Mouse (Mus musculus) liver, adult 2 months (tissue): ENCODE measurements around the gene Zfp385c. TPM values are rescaled to one million over a fixed set of nuclear protein-coding genes. Genes with fewer than 3 reads are reported as not detected.

Experiments
- DNase-seq: peaks from one replicate; pipeline ENCODE4 v3.0.0-alpha.2; 2011; ENCODE audit warnings: low read depth, low spot score; ENCODE audit errors: extremely low read depth
- H3K27ac ChIP-seq: fragments of 200-500 bp; replicated peaks from 2 replicates; pipeline ENCODE4 v1.5.1; 2012; ENCODE audit warnings: low read depth, mild to moderate bottlenecking, control low read depth, inconsistent platforms, low read length; ENCODE audit not compliant: insufficient read depth
- H3K27me3 ChIP-seq: fragments of 200-500 bp; 2 replicates; pipeline ENCODE4 v1.6.1; 2012; ENCODE audit warnings: mild to moderate bottlenecking, moderate library complexity, low read length, inconsistent platforms; ENCODE audit not compliant: control insufficient read depth, insufficient read depth
- H3K36me3 ChIP-seq: fragments of 200-500 bp; 2 replicates; pipeline ENCODE4 v1.6.1; 2012; ENCODE audit warnings: low read length, inconsistent platforms; ENCODE audit not compliant: control insufficient read depth, insufficient read depth
- H3K4me1 ChIP-seq: fragments of 200-500 bp; 2 replicates; pipeline ENCODE4 v1.6.1; 2011; ENCODE audit warnings: low read length; ENCODE audit not compliant: control insufficient read depth, insufficient read depth
- H3K4me3 ChIP-seq: fragments of 200-500 bp; 2 replicates; pipeline ENCODE4 v1.5.1; 2011; ENCODE audit warnings: low read depth, mild to moderate bottlenecking, control low read depth, low read length, moderate library complexity; ENCODE audit not compliant: insufficient read depth
- H3K79me2 ChIP-seq: fragments of 200-500 bp; 2 replicates; pipeline ENCODE4 v1.6.1; 2012; ENCODE audit warnings: inconsistent platforms, mild to moderate bottlenecking, low read length, moderate library complexity; ENCODE audit not compliant: control insufficient read depth, insufficient read depth
- H3K9ac ChIP-seq: fragments of 200-500 bp; 2 replicates; pipeline ENCODE4 v1.6.1; 2012; ENCODE audit warnings: low read depth, mild to moderate bottlenecking, control low read depth, inconsistent platforms, low read length
- CTCF ChIP-seq: fragments of 200-500 bp; IDR thresholded peaks from 2 replicates; pipeline ENCODE4 v1.5.1; 2011; ENCODE audit warnings: low read depth, low read length, control low read depth
- POLR2A ChIP-seq: fragments of 200-500 bp; IDR thresholded peaks from 2 replicates; pipeline ENCODE4 v1.6.1; 2011; ENCODE audit warnings: low read length, control low read depth; ENCODE audit not compliant: insufficient read depth; ENCODE audit errors: extremely low read depth
- WGBS: fragments of 180-500 bp; shearing (Covaris S2); methylation state at CpG from one replicate; pipeline ENCODE4 v1.1.7; 2018; 5-methylcytosine and 5-hydroxymethylcytosine counted together
- polyA plus RNA-seq: library from polyadenylated mRNA; depleted of rRNA; stranded (reverse); fragments of >200 nt; gene quantifications from 2 replicates; pipeline ENCODE4 v1.2.3, GENCODE M21; 2012
- total RNA-seq: library from RNA; depleted of rRNA; stranded (reverse); fragments of >200 nt; gene quantifications from 2 replicates; pipeline ENCODE4 v1.2.3, GENCODE M21; 2014

Gene Zfp385c
- total and polyA plus RNA-seq, 2 experiments: not detected

GRCm38 (mm10) chr11:100735954-100736745, 43.9 kb upstream of the Zfp385c start:
- H3K27ac ChIP-seq: peak overlapping the region; percentile 27
- H3K4me1 ChIP-seq: peaks cover 18% of the 10 kb centered on the region
- TF ChIP-seq POLR2A: no peak
- TF ChIP-seq CTCF: no peak
- no peak for DNase-seq
- H3K79me2 ChIP-seq: peaks cover 57% of the 10 kb centered on the region
- 40% methylated on average over 14 of the region's 14 CpGs for WGBS
- peak overlapping the region; percentile 19 for H3K9ac ChIP-seq
- peak overlapping the region; percentile 17; the same call in 1 of the 2 replicates for H3K4me3 ChIP-seq
- H3K27me3 ChIP-seq: no peaks in the 10 kb centered on the region
- H3K36me3 ChIP-seq: peaks cover 2% of the 10 kb centered on the region; the same call in 1 of the 2 replicates

GRCm38 (mm10) chr11:100735134-100735865, 43.0 kb upstream of the Zfp385c start:
- peaks cover 18% of the 10 kb centered on the region for H3K4me1 ChIP-seq
- H3K27me3 ChIP-seq: no peaks in the 10 kb centered on the region
- H3K27ac ChIP-seq: peak overlapping the region; percentile 27
- H3K79me2 ChIP-seq: peaks cover 65% of the 10 kb centered on the region
- H3K4me3 ChIP-seq: no peak overlapping the region
- H3K36me3 ChIP-seq: peaks cover 2% of the 10 kb centered on the region; the same call in 1 of the 2 replicates
- WGBS: 84% methylated on average over 9 of the region's 9 CpGs
- H3K9ac ChIP-seq: peak overlapping the region; percentile 19
- DNase-seq: no peak
- no peak for TF ChIP-seq POLR2A
- TF ChIP-seq CTCF: no peak

GRCm38 (mm10) chr11:100730477-100731205, 38.4 kb upstream of the Zfp385c start:
- peaks cover 4% of the 10 kb centered on the region; the same call in 1 of the 2 replicates for H3K36me3 ChIP-seq
- H3K79me2 ChIP-seq: peaks cover 63% of the 10 kb centered on the region
- H3K4me3 ChIP-seq: no peak overlapping the region
- peaks cover 10% of the 10 kb centered on the region for H3K4me1 ChIP-seq
- 80% methylated on average over 6 of the region's 6 CpGs for WGBS
- no peak for DNase-seq
- H3K9ac ChIP-seq: no peak overlapping the region
- no peak for TF ChIP-seq CTCF
- TF ChIP-seq POLR2A: no peak
- H3K27me3 ChIP-seq: no peaks in the 10 kb centered on the region
- H3K27ac ChIP-seq: no peak overlapping the region

- no peak overlapping the region for H3K27ac ChIP-seq
- 82% methylated on average over 4 of the region's 4 CpGs for whole genome bisulfite sequencing
- no peak for DNase-seq
- H3K36me3 ChIP-seq: peaks cover 4% of the 10 kb centered on the region; the same call in 1 of the 2 replicates
- no peak for TF ChIP-seq POLR2A
- TF ChIP-seq CTCF: no peak
- H3K9ac ChIP-seq: no peak overlapping the region
- H3K4me3 ChIP-seq: no peak overlapping the region
- peaks cover 13% of the 10 kb centered on the region for H3K4me1 ChIP-seq
- H3K79me2 ChIP-seq: peaks cover 56% of the 10 kb centered on the region
- no peaks in the 10 kb centered on the region for H3K27me3 ChIP-seq
Measured at GRCm38 (mm10) chr11:100729976-100730375, 37.7 kb upstream of the Zfp385c start.

- 87% methylated on average over 6 of the region's 6 CpGs for WGBS
- no peak for TF ChIP-seq POLR2A
- no peak for TF ChIP-seq CTCF
- Histone ChIP-seq H3K36me3 (peaks cover 4% of the 10 kb centered on the region; the same call in 1 of the 2 replicates), H3K27me3 (no peaks in the 10 kb centered on the region), H3K79me2 (peaks cover 46% of the 10 kb centered on the region), H3K4me1 (peaks cover 22% of the 10 kb centered on the region), H3K9ac (no peak overlapping the region), H3K4me3 (no peak overlapping the region), H3K27ac (no peak overlapping the region)
- no peak for DNase-seq
Measured at GRCm38 (mm10) chr11:100728601-100729000, 36.3 kb upstream of the Zfp385c start.
